Mouse (Mus musculus) cortical plate, adult 2 months (tissue): ENCODE measurements at regions not wholly inside any gene's neighbourhood (a gene's known extent, or its start where the extent isn't known, plus 50 kb on each side); places are given as distances from the start of the nearest gene placed in this dataset.

Experiments used
- H3K27ac ChIP-seq: fragments of 200-500 bp; 2 replicates; pipeline ENCODE4 v1.5.1; 2012; ENCODE audit warnings: low read length, control low read depth, inconsistent platforms; ENCODE audit not compliant: insufficient read depth
- H3K4me1 ChIP-seq: fragments of 200-500 bp; 2 replicates; pipeline ENCODE4 v1.6.1; 2011; ENCODE audit warnings: low read length; ENCODE audit not compliant: control insufficient read depth, insufficient read depth
- H3K4me3 ChIP-seq: fragments of 200-500 bp; 2 replicates; pipeline ENCODE4 v1.5.1; 2011; ENCODE audit warnings: mild to moderate bottlenecking, low read length, control low read depth; ENCODE audit not compliant: insufficient read depth
- CTCF ChIP-seq: fragments of 200-500 bp; IDR thresholded peaks from 2 replicates; pipeline ENCODE4 v1.5.1; 2011; ENCODE audit warnings: mild to moderate bottlenecking, control low read depth, low read length; ENCODE audit not compliant: insufficient read depth; ENCODE audit errors: extremely low read depth
- POLR2A ChIP-seq: fragments of 200-500 bp; IDR thresholded peaks from 2 replicates; pipeline ENCODE4 v1.6.1; 2011; ENCODE audit warnings: mild to moderate bottlenecking, low read length, control low read depth; ENCODE audit not compliant: insufficient read depth; ENCODE audit errors: extremely low read depth

GRCm38 (mm10) chr2:128503136-128503935 is 87.7 kb upstream of the Spdye4c start:
- Histone ChIP-seq H3K4me3 (no peak overlapping the region), H3K27ac (no peak overlapping the region), H3K4me1 (no peaks in the 10 kb centered on the region)
- no peak for TF ChIP-seq POLR2A
- TF ChIP-seq CTCF, result no peak

GRCm38 (mm10) chr2:128507591-128508243 is 83.3 kb upstream of the Spdye4c start:
- no peak overlapping the region for H3K27ac ChIP-seq
- TF ChIP-seq CTCF (no peak), POLR2A (no peak)
- H3K4me3 ChIP-seq, result no peak overlapping the region
- H3K4me1 ChIP-seq, result no peaks in the 10 kb centered on the region

- no peak for TF ChIP-seq CTCF
- TF ChIP-seq POLR2A, result no peak
- Histone ChIP-seq H3K27ac (no peak overlapping the region), H3K4me1 (no peaks in the 10 kb centered on the region), H3K4me3 (no peak overlapping the region)
Measured at GRCm38 (mm10) chr2:128508244-128508605, 82.8 kb upstream of the Spdye4c start.

GRCm38 (mm10) chr2:128511291-128511690 is 79.7 kb upstream of the Spdye4c start:
- no peaks in the 10 kb centered on the region for H3K4me1 ChIP-seq
- TF ChIP-seq CTCF (no peak), POLR2A (no peak)
- H3K27ac ChIP-seq, result no peak overlapping the region
- no peak overlapping the region for H3K4me3 ChIP-seq

- Histone ChIP-seq H3K27ac (no peak overlapping the region), H3K4me1 (no peaks in the 10 kb centered on the region), H3K4me3 (no peak overlapping the region)
- TF ChIP-seq POLR2A (no peak), CTCF (no peak)
Measured at GRCm38 (mm10) chr2:128512852-128513251, 78.2 kb upstream of the Spdye4c start.

- H3K27ac ChIP-seq, result no peak overlapping the region
- H3K4me1 ChIP-seq, result no peaks in the 10 kb centered on the region
- TF ChIP-seq POLR2A (no peak), CTCF (no peak)
- H3K4me3 ChIP-seq, result no peak overlapping the region
Measured at GRCm38 (mm10) chr2:128514463-128515290, 76.3 kb upstream of the Spdye4c start.

- H3K4me1 ChIP-seq, result no peaks in the 10 kb centered on the region
- no peak overlapping the region for H3K27ac ChIP-seq
- TF ChIP-seq POLR2A, result no peak
- no peak for TF ChIP-seq CTCF
- H3K4me3 ChIP-seq, result no peak overlapping the region
Measured at GRCm38 (mm10) chr2:128515701-128516100, 75.3 kb upstream of the Spdye4c start.

- no peak for TF ChIP-seq CTCF
- no peak for TF ChIP-seq POLR2A
- H3K4me3 ChIP-seq, result no peak overlapping the region
- H3K27ac ChIP-seq, result no peak overlapping the region
- H3K4me1 ChIP-seq, result no peaks in the 10 kb centered on the region
Measured at GRCm38 (mm10) chr2:128516694-128517093, 74.3 kb upstream of the Spdye4c start.

GRCm38 (mm10) chr2:128518142-128518541 is 72.9 kb upstream of the Spdye4c start:
- no peak for TF ChIP-seq CTCF
- TF ChIP-seq POLR2A, result no peak
- no peak overlapping the region for H3K4me3 ChIP-seq

GRCm38 (mm10) chr2:128521701-128522443 is 69.1 kb upstream of the Spdye4c start:
- Histone ChIP-seq H3K4me3 (no peak overlapping the region), H3K4me1 (no peaks in the 10 kb centered on the region; the same call in 1 of the 2 replicates), H3K27ac (no peak overlapping the region)
- TF ChIP-seq POLR2A (no peak), CTCF (no peak)

More at GRCm38 (mm10) chr2:128518142-128518541, 72.9 kb upstream of the Spdye4c start:
- Histone ChIP-seq H3K27ac (no peak overlapping the region), H3K4me1 (no peaks in the 10 kb centered on the region)
